Comparison of ENCODE assay signal across 9 mouse cellular contexts in genomic region chr9:110635225-110635624, GRCm38 (mm10). TPM values are rescaled to one million over a fixed set of nuclear protein-coding genes. Genes with fewer than 3 reads are reported as not detected.
DNase-seq lines count a peak whose midpoint lies in the region; ATAC-seq and TF ChIP-seq lines count a peak whose summit lies in the region.
"Had no signal": no experiment of that assay in that cellular context is flagged by ENCODE, and none has a peak within 500 bp of the region (broad histone marks: within the 10 kb centered on the region; RNA-seq: fewer than 3 reads in every experiment).

No protein-coding gene starts in this region.

- intact Hi-C loops in left cerebral cortex, adult 2 months (cut with DNase I) = loop anchor here (1.0 kb wide), 1 partner anchor 74 kb away; no protein-coding TSS in a partner anchor

- WGBS in heart, embryonic 11.5 days (ENCODE audit: insufficient replicate concordance) = 9% methylated on average over 19 of the region's 19 CpGs
- 6% methylated on average over 19 of the region's 19 CpGs for WGBS in forebrain, embryonic 14.5 days
- 8% methylated on average over 19 of the region's 19 CpGs for WGBS in midbrain, embryonic 12.5 days

- no peaks in the 10 kb centered on the region for H3K9me3 ChIP-seq in heart, embryonic 11.5 days (replicated peaks; ENCODE audit: control insufficient read depth, low read length)
- no peaks in the 10 kb centered on the region for H3K9me3 ChIP-seq in forebrain, embryonic 14.5 days (replicated peaks; ENCODE audit: control insufficient read depth, low read length)
- H3K9me3 ChIP-seq in midbrain, embryonic 12.5 days = no peaks in the 10 kb centered on the region

- TF ChIP-seq CTCF in left cerebral cortex, adult 2 months (IDR thresholded peaks at IDR 0.05) = peak; percentile 83

- no peaks in the 10 kb centered on the region for H3K36me3 ChIP-seq in heart, embryonic 11.5 days (ENCODE audit: control insufficient read depth, insufficient read depth, low read length)
- H3K36me3 ChIP-seq in forebrain, embryonic 14.5 days (ENCODE audit: control insufficient read depth, insufficient read depth, low read length) = no peaks in the 10 kb centered on the region
- no peaks in the 10 kb centered on the region for H3K36me3 ChIP-seq in midbrain, embryonic 12.5 days

- H3K4me1 ChIP-seq in heart, embryonic 11.5 days (ENCODE audit: control insufficient read depth, insufficient read depth, low read length) = 0 out of 2 replicates have a peak, but pooled peaks cover 2% of the 10 kb centered on the region
- H3K4me1 ChIP-seq in forebrain, embryonic 14.5 days (ENCODE audit: control insufficient read depth, insufficient read depth, low read length) = no peaks in the 10 kb centered on the region
- H3K4me1 ChIP-seq in midbrain, embryonic 12.5 days = peaks cover 12% of the 10 kb centered on the region; the same call in 1 of the 2 replicates

- no peak for ATAC-seq in heart, embryonic 11.5 days (replicated peaks; ENCODE audit: insufficient number of reproducible peaks, low FRiP score, low TSS enrichment)
- peak; percentile 60; the same call in 1 of the 2 replicates for ATAC-seq in forebrain, embryonic 14.5 days
- ATAC-seq in hematopoietic stem cell, adult 5-6 weeks (replicated peaks in 1 of 2; ENCODE audit: insufficient read depth in 1 of 2, low FRiP score in 2 of 2, low TSS enrichment in 1 of 2, low read depth in 1 of 2, poor library complexity in 2 of 2, severe bottlenecking in 2 of 2) = peak; percentile 54 to 61; a peak in 3 of 4 replicates
- peak; percentile 27; the same call in 1 of the 2 replicates for ATAC-seq in midbrain, embryonic 12.5 days (ENCODE audit: low FRiP score, low read depth)

- no peak overlapping the region for H3K4me3 ChIP-seq in heart, embryonic 11.5 days (ENCODE audit: low read depth, low read length)
- H3K4me3 ChIP-seq in forebrain, embryonic 14.5 days (ENCODE audit: low read depth, low read length) = no peak overlapping the region
- no peak overlapping the region for H3K4me3 ChIP-seq in left cerebral cortex, adult 2 months
- no peak overlapping the region for H3K4me3 ChIP-seq in midbrain, embryonic 12.5 days
- H3K4me3 ChIP-seq: myocyte had no signal

- no peak overlapping the region for H3K4me2 ChIP-seq in heart, embryonic 11.5 days
- no peak overlapping the region for H3K4me2 ChIP-seq in forebrain, embryonic 14.5 days (ENCODE audit: low read length)
- no peak overlapping the region for H3K4me2 ChIP-seq in midbrain, embryonic 12.5 days (replicated peaks)

- H3K27me3 ChIP-seq in heart, embryonic 11.5 days (ENCODE audit: control insufficient read depth, insufficient read depth, low read length) = peaks cover 42% of the 10 kb centered on the region
- no peaks in the 10 kb centered on the region for H3K27me3 ChIP-seq in forebrain, embryonic 14.5 days (replicated peaks; ENCODE audit: control insufficient read depth, insufficient read depth, low read length)
- peaks cover 65% of the 10 kb centered on the region for H3K27me3 ChIP-seq in midbrain, embryonic 12.5 days

- H3K27ac ChIP-seq in heart, embryonic 11.5 days (ENCODE audit: low read depth, low read length) = no peak overlapping the region
- H3K27ac ChIP-seq in forebrain, embryonic 14.5 days (ENCODE audit: low read depth, low read length) = no peak overlapping the region
- H3K27ac ChIP-seq in left cerebral cortex, adult 2 months = no peak overlapping the region
- H3K27ac ChIP-seq in midbrain, embryonic 12.5 days (replicated peaks) = no peak overlapping the region

- no peak overlapping the region for H3K9ac ChIP-seq in heart, embryonic 11.5 days (ENCODE audit: low read depth, low read length)
- H3K9ac ChIP-seq in forebrain, embryonic 14.5 days (ENCODE audit: low read length) = no peak overlapping the region
- no peak overlapping the region for H3K9ac ChIP-seq in midbrain, embryonic 12.5 days (replicated peaks)

- DNase-seq in heart, adult 18-20 months = peak; percentile 84 to 95
- peak; percentile 84 for DNase-seq in cerebellum, adult 11 months
- DNase-seq in forebrain, embryonic 14.5 days (ENCODE audit: low spot score) = peak; percentile 84
- DNase-seq in left cerebral cortex, adult 2 months (ENCODE audit: extremely low spot score in 1 of 2, low spot score in 2 of 2) = peak; percentile 84 to 90
- DNase-seq in spleen, adult 18-20 months = peak; percentile 78 to 96

RNA-seq across cellular contexts. Expression of gene Nradd, which starts 11.0 kb away (rescaled TPM):
- total RNA-seq in heart, adult 18-20 months (2021) = 1 to 10 TPM; 1.4 to 2.0 TPM
- 12.6 and 19.1 TPM in 2 replicates for polyA plus RNA-seq in heart, embryonic 11.5 days (2014; fragmentation: Nextera tagmentation; extraction: Ambion mirVana)
- polyA plus RNA-seq in forebrain, embryonic 14.5 days (2014; fragmentation: Nextera tagmentation; extraction: Ambion mirVana) = 25.3 and 26.8 TPM in 2 replicates
- total RNA-seq in hematopoietic stem cell, adult 5-6 weeks (2017) = 4.1 and 6.2 TPM in 2 replicates
- 1 to 10 TPM; 2.7 to 3.6 TPM for total RNA-seq in left cerebral cortex, adult 2 months (2021)
- polyA plus RNA-seq in midbrain, embryonic 12.5 days (2016; fragmentation: Nextera tagmentation; extraction: Ambion mirVana) = 41.0 and 44.6 TPM in 2 replicates

RNA-seq across cellular contexts. Expression of gene Nbeal2, which starts 18.7 kb away (rescaled TPM):
- total RNA-seq in heart, adult 18-20 months (2021) = 1 to 10 TPM; 6.8 to 7.6 TPM
- polyA plus RNA-seq in heart, embryonic 11.5 days (2014; fragmentation: Nextera tagmentation; extraction: Ambion mirVana) = 1.4 and 1.6 TPM in 2 replicates
- polyA plus RNA-seq in forebrain, embryonic 14.5 days (2014; fragmentation: Nextera tagmentation; extraction: Ambion mirVana) = 0.86 and 2.7 TPM in 2 replicates
- 38.0 and 61.7 TPM in 2 replicates for total RNA-seq in hematopoietic stem cell, adult 5-6 weeks (2017)
- total RNA-seq in left cerebral cortex, adult 2 months (2021) = 10 to 100 TPM; 12.6 to 14.4 TPM
- 2.6 and 3.4 TPM in 2 replicates for polyA plus RNA-seq in midbrain, embryonic 12.5 days (2016; fragmentation: Nextera tagmentation; extraction: Ambion mirVana)

RNA-seq across cellular contexts. Expression of gene Ccdc12, which starts 21.1 kb away (rescaled TPM):
- 10 to 100 TPM; 57.3 to 61.5 TPM for total RNA-seq in heart, adult 18-20 months (2021)
- polyA plus RNA-seq in heart, embryonic 11.5 days (2014; fragmentation: Nextera tagmentation; extraction: Ambion mirVana) = 135 and 149 TPM in 2 replicates
- 119 and 120 TPM in 2 replicates for polyA plus RNA-seq in forebrain, embryonic 14.5 days (2014; fragmentation: Nextera tagmentation; extraction: Ambion mirVana)
- 89.4 and 111 TPM in 2 replicates for total RNA-seq in hematopoietic stem cell, adult 5-6 weeks (2017)
- total RNA-seq in left cerebral cortex, adult 2 months (2021) = 10 to 100 TPM; 56.2 to 56.9 TPM
- polyA plus RNA-seq in midbrain, embryonic 12.5 days (2016; fragmentation: Nextera tagmentation; extraction: Ambion mirVana) = 132 and 136 TPM in 2 replicates
